Mouse (Mus musculus) heart, adult 10 weeks (tissue): ENCODE results near the gene Sesn2. TPM values are rescaled to one million over a fixed set of nuclear protein-coding genes. Genes with fewer than 3 reads are reported as not detected.

ENCODE experiments used
- polyA plus RNA-seq: library from polyadenylated mRNA; stranded (reverse); fragments of 350-450 nt; fragmentation: Illumina TruSeq; extraction: RNeasy Lipid Tissue Mini Kit (QIAGEN cat#74804); gene quantifications from one replicate; pipeline ENCODE4 v1.2.3, GENCODE M21; 2014; ENCODE audit warnings: low read depth, low replicate concordance

The Sesn2 gene
- polyA plus RNA-seq = 2.8 TPM

GRCm38 (mm10) chr4:132510352-132510798, at the start of gene Sesn2:
Gene Sesn2 (minus strand): TSS chr4:132510501.

GRCm38 (mm10) chr4:132535406-132536121, 25.3 kb upstream of the Sesn2 start, which contains the start of gene Dnajc8:
Gene Dnajc8 (plus strand): TSS chr4:132535550.

DNA sequence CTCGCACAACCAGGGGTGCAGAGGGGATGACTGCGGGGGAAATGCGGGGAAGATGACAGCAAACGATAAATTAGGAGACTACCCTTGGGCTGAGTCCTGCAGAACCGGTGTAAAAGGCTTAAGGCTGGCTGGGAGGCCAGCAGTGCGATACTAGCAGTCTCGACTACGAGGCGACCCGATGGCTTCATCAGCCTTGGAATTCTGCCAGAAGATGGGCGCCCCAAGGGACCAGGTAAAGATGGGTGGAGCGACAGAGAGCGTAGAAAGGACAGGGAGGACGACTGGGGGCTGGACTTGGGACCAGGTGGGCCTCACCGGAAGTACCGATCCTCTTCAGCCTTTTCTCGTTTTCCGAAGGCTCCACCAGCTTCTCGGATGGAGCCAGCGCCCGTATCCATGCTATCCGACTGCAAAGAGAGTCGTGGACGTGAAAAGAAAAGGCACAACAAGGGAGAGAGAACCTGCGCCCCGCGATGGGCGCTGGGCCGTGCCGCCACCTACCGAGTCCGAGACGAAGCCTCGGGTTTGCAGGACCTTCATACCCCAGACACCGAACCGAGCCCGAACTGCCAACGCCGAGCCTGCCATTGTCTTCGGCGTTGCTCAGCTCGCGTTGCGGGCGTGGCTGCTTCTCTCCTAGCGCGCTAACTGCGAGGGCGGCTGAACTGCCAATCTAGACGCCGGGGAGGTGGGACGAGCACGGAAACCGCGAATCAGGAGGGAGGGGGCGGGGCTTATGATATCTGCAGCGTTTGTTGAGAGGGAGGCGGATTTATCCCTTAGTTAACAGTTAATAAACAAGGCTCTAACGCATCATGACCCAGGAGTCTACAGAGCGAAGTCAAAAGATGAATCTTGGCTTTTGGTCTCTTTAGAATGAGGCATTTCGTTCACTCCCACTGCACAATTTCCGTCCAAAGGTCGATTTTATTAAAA, 22.9 kb upstream of the Sesn2 start, which contains the start of gene Atpif1:
Atpif1 (minus strand) TSS at position 679 of the 936 bp plus-strand sequence.

DNA sequence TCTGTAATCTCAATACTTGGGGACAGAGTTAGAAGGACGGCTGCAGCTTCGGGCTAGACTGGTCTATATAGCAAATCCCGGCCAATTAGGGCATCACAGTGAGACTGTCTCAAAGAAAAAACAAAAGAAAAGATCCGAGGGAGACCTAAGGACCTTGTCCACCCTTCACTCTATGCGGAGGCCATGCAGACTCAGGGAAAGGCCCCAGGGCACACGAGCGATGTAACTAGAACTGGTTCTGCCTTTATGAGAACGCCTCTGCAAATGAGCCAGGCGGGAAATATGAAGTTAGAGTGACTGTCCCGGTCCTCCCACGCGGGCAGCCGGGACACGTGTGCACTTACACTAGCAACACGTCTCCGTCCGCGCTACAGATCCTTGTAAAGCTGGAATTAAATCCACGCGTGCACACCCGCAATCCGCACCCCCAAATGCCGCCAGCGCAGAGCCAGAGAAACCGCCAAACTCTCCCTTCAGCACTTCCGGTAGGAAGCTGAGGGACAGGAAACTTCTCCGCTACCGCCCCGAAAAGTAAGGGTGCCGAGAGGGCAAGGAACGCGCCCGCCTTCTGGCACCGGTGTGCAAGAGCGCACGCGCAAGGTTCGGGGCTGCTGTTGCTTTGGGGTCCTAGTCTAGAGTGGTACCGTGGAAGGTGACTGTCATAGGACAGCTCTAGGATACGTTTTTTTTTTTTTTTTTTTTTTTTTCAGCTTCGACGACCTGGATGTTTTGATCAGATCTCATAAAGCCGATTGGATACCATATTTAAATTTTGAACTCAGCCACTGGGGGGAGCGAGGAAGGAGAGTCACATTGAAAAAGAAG, 46.7 kb downstream of the Sesn2 start, which contains the start of gene Med18:
Med18 (minus strand) TSS at position 492 of the 825 bp plus-strand sequence.

Other genes starting within 250 kb of the Sesn2 start
- gene Gmeb1, start 248.9 kb downstream of the Sesn2 start, polyA plus RNA-seq = 7.6 TPM
- 31.2 TPM for gene Taf12, start 236.1 kb downstream of the Sesn2 start, polyA plus RNA-seq
- 2.6 TPM for gene Rab42, start 207.1 kb downstream of the Sesn2 start, polyA plus RNA-seq
- 38.0 TPM for gene Trnau1ap, start 181.0 kb downstream of the Sesn2 start, polyA plus RNA-seq
- 7.1 TPM for gene Rcc1, start 156.9 kb downstream of the Sesn2 start, polyA plus RNA-seq
- 15.9 TPM for gene Phactr4, start 88.0 kb downstream of the Sesn2 start, polyA plus RNA-seq
- gene Med18, start 46.6 kb downstream of the Sesn2 start, polyA plus RNA-seq = 1.9 TPM
- 392 TPM for gene Atpif1, start 23.2 kb upstream of the Sesn2 start, polyA plus RNA-seq
- gene Dnajc8, start 25.0 kb upstream of the Sesn2 start, polyA plus RNA-seq = 97.1 TPM
- 1.5 TPM for gene Ptafr, start 53.6 kb upstream of the Sesn2 start, polyA plus RNA-seq
- 25.5 TPM for gene Eya3, start 128.5 kb upstream of the Sesn2 start, polyA plus RNA-seq
- 1.7 TPM for gene Xkr8, start 222.0 kb upstream of the Sesn2 start, polyA plus RNA-seq
- gene Smpdl3b, start 246.8 kb upstream of the Sesn2 start, polyA plus RNA-seq = 1.1 TPM